Mouse (Mus musculus): ENCODE results near the gene Tbxa2r.
A peak's percentile ranks its signal among the peaks of the same experiment; 100 is the strongest.

DNA sequence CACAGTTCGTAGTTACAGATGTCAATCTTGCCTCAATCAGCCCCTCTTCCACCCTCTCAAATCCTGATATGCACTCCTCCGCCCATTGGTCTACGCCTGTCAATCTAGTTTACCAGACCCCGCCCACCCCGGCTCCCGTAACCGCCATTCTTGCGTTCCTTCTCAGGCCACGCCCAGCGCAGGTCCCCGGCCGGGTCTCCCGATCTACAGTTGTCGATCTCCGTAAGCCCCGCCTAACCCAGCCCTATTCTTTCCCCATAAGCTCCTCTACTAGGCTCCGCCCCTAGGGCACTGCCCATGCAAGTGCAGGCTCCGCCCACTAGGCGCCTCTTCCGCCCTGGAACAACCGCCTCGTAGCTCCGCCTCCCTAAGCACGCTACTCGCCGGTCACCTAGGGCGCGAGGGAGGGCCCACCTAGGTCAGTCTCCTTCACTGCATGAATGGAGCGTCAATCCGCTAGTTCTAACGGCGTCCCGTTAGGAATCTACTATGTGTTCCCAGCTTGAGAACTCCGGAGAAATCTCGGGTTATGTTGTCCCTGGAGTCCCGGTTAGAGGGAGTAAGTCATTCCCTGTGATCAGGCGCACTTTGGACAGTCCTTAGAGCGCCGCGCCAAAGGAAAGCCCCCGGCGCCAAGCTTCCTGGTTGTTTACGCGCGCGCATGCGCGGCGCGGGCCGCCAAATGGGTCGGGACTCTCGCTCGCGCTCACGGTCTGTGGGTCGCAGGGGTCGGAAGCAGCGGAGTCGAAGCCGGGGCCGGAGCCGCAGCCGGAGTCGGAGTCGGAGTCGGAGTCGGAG, 7.8 kb upstream of the Tbxa2r start, which contains the start of gene Cactin:
- TF ChIP-seq CTCF (IDR thresholded peaks at IDR 0.05; ENCODE audit: extremely low read depth, insufficient read depth, insufficient read length, insufficient replicate concordance) (no peak; the same call in 1 of the 2 replicates), POLR2A (IDR thresholded peaks at IDR 0.05; ENCODE audit: low read depth, low read length) (peak; percentile 37)

Measured in spleen, adult 2 months (tissue).